Mouse (Mus musculus) lung, postnatal 0 days (tissue): ENCODE measurements at regions not wholly inside any gene's neighbourhood (a gene's known extent, or its start where the extent isn't known, plus 50 kb on each side); places are given as distances from the start of the nearest gene placed in this dataset.

Source experiments
- ATAC-seq: fragments of 200-750 bp; cut with Nextera tagmentation; 2 replicates; pipeline ENCODE4 v1.8.0; 2017; ENCODE audit warnings: moderate library complexity
- DNase-seq: peaks from one replicate; pipeline ENCODE4 v3.0.0-alpha.2; 2016; ENCODE audit warnings: low spot score
- H3K27ac ChIP-seq: fragments of 300-500 bp; sonication (generic); 2 replicates; pipeline ENCODE4 v1.5.1; 2014; ENCODE audit warnings: antibody characterized with exemption, mild to moderate bottlenecking, low read length, mixed read lengths
- H3K27me3 ChIP-seq: fragments of 300-500 bp; sonication (generic); replicated peaks from 2 replicates; pipeline ENCODE4 v1.6.1; 2014; ENCODE audit warnings: low read length, mixed read lengths; ENCODE audit not compliant: insufficient read depth
- H3K36me3 ChIP-seq: fragments of 300-500 bp; sonication (generic); 2 replicates; pipeline ENCODE4 v1.6.1; 2014; ENCODE audit warnings: low read length, mixed read lengths; ENCODE audit not compliant: insufficient read depth
- H3K4me1 ChIP-seq: fragments of 300-500 bp; sonication (generic); 2 replicates; pipeline ENCODE4 v1.6.1; 2014; ENCODE audit warnings: antibody characterized with exemption, low read depth, low read length, mixed read lengths; ENCODE audit not compliant: insufficient read depth
- H3K4me2 ChIP-seq: fragments of 300-500 bp; sonication (generic); replicated peaks from 2 replicates; pipeline ENCODE4 v1.6.1; 2014; ENCODE audit warnings: low read depth, mild to moderate bottlenecking, low read length, moderate library complexity, mixed read lengths
- H3K4me3 ChIP-seq: fragments of 300-500 bp; sonication (generic); 2 replicates; pipeline ENCODE4 v1.5.1; 2014; ENCODE audit warnings: low read depth, low read length
- H3K9ac ChIP-seq: fragments of 300-500 bp; sonication (generic); replicated peaks from 2 replicates; pipeline ENCODE4 v1.6.1; 2014; ENCODE audit warnings: low read depth, mild to moderate bottlenecking
- H3K9me3 ChIP-seq: fragments of 300-500 bp; sonication (generic); 2 replicates; pipeline ENCODE4 v1.6.1; 2016; ENCODE audit warnings: low read length, mixed read lengths
- CTCF ChIP-seq: IDR thresholded peaks from 2 replicates; pipeline ENCODE4 v1.5.1; 2016; ENCODE audit warnings: antibody characterized with exemption, mild to moderate bottlenecking
- EP300 ChIP-seq: IDR thresholded peaks from 2 replicates; pipeline ENCODE4 v1.6.1; 2016; ENCODE audit warnings: antibody characterized with exemption, mild to moderate bottlenecking, control low read depth
- WGBS: fragments of 180-500 bp; shearing (Covaris S2); extraction: QIAGEN DNeasy Blood & Tissue Kit; methylation state at CpG from one replicate; pipeline ENCODE4 v1.1.7; 2014; 5-methylcytosine and 5-hydroxymethylcytosine counted together

GRCm38 (mm10) chr1:88909864-88910573 lies 160.2 kb upstream of the Sh3bp4 start:
- ATAC-seq (no peak), DNase-seq (no peak)
- Histone ChIP-seq H3K9me3 (0 out of 2 replicates have a peak, but pooled peaks cover 4% of the 10 kb centered on the region), H3K27me3 (no peaks in the 10 kb centered on the region), H3K4me2 (no peak overlapping the region), H3K27ac (no peak overlapping the region), H3K4me3 (no peak overlapping the region), H3K4me1 (no peaks in the 10 kb centered on the region), H3K9ac (no peak overlapping the region), H3K36me3 (no peaks in the 10 kb centered on the region)
- WGBS = 62% methylated on average over 6 of the region's 6 CpGs
- TF ChIP-seq CTCF (no peak), EP300 (no peak)

GRCm38 (mm10) chr1:88911724-88912123 lies 158.5 kb upstream of the Sh3bp4 start:
- DNase-seq = no peak
- Histone ChIP-seq H3K4me2 (no peak overlapping the region), H3K4me3 (no peak overlapping the region), H3K27me3 (no peaks in the 10 kb centered on the region), H3K9me3 (0 out of 2 replicates have a peak, but pooled peaks cover 4% of the 10 kb centered on the region), H3K9ac (no peak overlapping the region), H3K36me3 (no peaks in the 10 kb centered on the region), H3K4me1 (no peaks in the 10 kb centered on the region), H3K27ac (no peak overlapping the region)
- TF ChIP-seq EP300 (no peak), CTCF (no peak)
- ATAC-seq = no peak
- WGBS = 60% methylated on average over 5 of the region's 5 CpGs

- H3K36me3 ChIP-seq = no peaks in the 10 kb centered on the region
- H3K4me2 ChIP-seq = no peak overlapping the region
- no peak for DNase-seq
- no peaks in the 10 kb centered on the region for H3K27me3 ChIP-seq
- ATAC-seq = no peak
- no peak overlapping the region for H3K9ac ChIP-seq
- no peak overlapping the region for H3K27ac ChIP-seq
- 67% methylated on average over 4 of the region's 4 CpGs for WGBS
- H3K4me1 ChIP-seq = no peaks in the 10 kb centered on the region
- H3K9me3 ChIP-seq = 0 out of 2 replicates have a peak, but pooled peaks cover 4% of the 10 kb centered on the region
- H3K4me3 ChIP-seq = no peak overlapping the region
- TF ChIP-seq CTCF = no peak
- TF ChIP-seq EP300 = no peak
These were observed 153.6 kb upstream of the Sh3bp4 start for GRCm38 (mm10) chr1:88916531-88917050.

GRCm38 (mm10) chr1:88921401-88921800 lies 148.8 kb upstream of the Sh3bp4 start:
- Histone ChIP-seq H3K4me2 (no peak overlapping the region), H3K9me3 (no peaks in the 10 kb centered on the region), H3K27me3 (no peaks in the 10 kb centered on the region), H3K4me3 (no peak overlapping the region), H3K36me3 (no peaks in the 10 kb centered on the region), H3K4me1 (no peaks in the 10 kb centered on the region; the same call in 1 of the 2 replicates), H3K27ac (no peak overlapping the region), H3K9ac (no peak overlapping the region)
- no peak for TF ChIP-seq EP300
- no peak for TF ChIP-seq CTCF
- WGBS = 64% methylated on average over 2 of the region's 2 CpGs
- ATAC-seq = no peak
- no peak for DNase-seq

- no peak overlapping the region for H3K4me3 ChIP-seq
- DNase-seq = peak; percentile 60
These were observed 146.2 kb upstream of the Sh3bp4 start for GRCm38 (mm10) chr1:88923791-88924581.

GRCm38 (mm10) chr1:88935191-88935590 lies 135.0 kb upstream of the Sh3bp4 start:
- 58% methylated on average over 1 of the region's 1 CpGs for WGBS
- H3K4me2 ChIP-seq = no peak overlapping the region
- H3K36me3 ChIP-seq = no peaks in the 10 kb centered on the region
- DNase-seq (no peak), ATAC-seq (peak; percentile 40; the same call in 1 of the 2 replicates)
- no peaks in the 10 kb centered on the region for H3K4me1 ChIP-seq
- TF ChIP-seq CTCF (no peak), EP300 (no peak)
- H3K4me3 ChIP-seq = no peak overlapping the region
- H3K9ac ChIP-seq = no peak overlapping the region
- no peaks in the 10 kb centered on the region for H3K9me3 ChIP-seq
- no peaks in the 10 kb centered on the region for H3K27me3 ChIP-seq
- no peak overlapping the region for H3K27ac ChIP-seq

More at GRCm38 (mm10) chr1:88923791-88924581, 146.2 kb upstream of the Sh3bp4 start:
- Histone ChIP-seq H3K27me3 (no peaks in the 10 kb centered on the region), H3K4me1 (no peaks in the 10 kb centered on the region; the same call in 1 of the 2 replicates), H3K36me3 (no peaks in the 10 kb centered on the region), H3K4me2 (no peak overlapping the region), H3K9me3 (no peaks in the 10 kb centered on the region), H3K9ac (no peak overlapping the region), H3K27ac (no peak overlapping the region)
- 46% methylated on average over 7 of the region's 7 CpGs for WGBS
- peak; percentile 80 for ATAC-seq
- TF ChIP-seq CTCF (no peak), EP300 (peak; percentile 22; the same call in 1 of the 2 replicates)
